In the genomic region with DNA sequence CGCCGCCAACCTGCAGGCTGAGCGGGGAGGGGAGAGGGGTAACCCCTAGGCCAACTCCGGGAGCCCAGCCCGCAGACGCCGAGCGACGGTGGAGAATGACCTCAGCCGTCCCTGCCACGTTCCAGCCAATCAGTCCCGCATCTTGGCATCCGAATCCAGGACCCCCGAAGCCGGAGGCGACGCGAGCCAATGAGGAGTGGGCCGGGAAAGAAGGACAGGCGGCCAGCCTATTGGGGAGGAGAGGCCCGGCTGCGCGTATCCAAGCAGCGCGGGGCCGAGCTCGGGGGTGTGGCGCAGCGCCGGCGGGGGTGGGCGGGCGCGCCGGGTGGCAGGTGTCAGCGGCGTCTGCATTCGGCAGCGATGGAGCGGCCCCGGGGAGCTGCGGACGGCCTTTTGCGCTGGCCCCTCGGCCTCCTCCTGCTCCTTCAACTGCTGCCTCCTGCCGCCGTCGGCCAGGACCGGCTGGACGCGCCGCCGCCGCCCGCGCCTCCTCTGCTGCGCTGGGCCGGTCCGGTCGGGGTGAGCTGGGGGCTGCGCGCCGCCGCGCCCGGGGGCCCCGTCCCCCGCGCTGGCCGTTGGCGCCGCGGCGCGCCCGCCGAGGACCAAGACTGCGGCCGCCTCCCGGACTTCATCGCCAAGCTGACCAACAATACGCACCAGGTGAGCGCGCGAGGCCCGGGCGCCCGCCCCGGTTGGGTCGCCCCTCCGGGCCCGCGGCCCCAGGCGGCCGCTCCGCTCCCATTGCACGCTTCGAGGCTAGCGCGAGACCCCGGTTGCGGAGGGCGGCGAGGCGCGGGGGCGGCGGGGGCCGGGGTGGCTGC, we compare ENCODE assay signal across 7 mouse cellular contexts. TPM values are rescaled to one million over a fixed set of nuclear protein-coding genes. Genes with fewer than 3 reads are reported as not detected.
DNase-seq lines count a peak whose midpoint lies in the region; ATAC-seq lines count a peak whose summit lies in the region.

A gene (plus strand): TSS at position 302 of the 821 bp plus-strand sequence.

- H3K4me1 ChIP-seq in embryonic facial prominence, embryonic 11.5 days (ENCODE audit: control insufficient read depth, insufficient read depth, low read length): peaks cover 11% of the 10 kb centered on the region
- peaks cover 32% of the 10 kb centered on the region for H3K4me1 ChIP-seq in limb, embryonic 11.5 days (ENCODE audit: control insufficient read depth, insufficient read depth, low read length)
- H3K4me1 ChIP-seq in midbrain, embryonic 13.5 days (replicated peaks): peaks cover 53% of the 10 kb centered on the region

- H3K36me3 ChIP-seq in embryonic facial prominence, embryonic 11.5 days (replicated peaks; ENCODE audit: control insufficient read depth, insufficient read depth, low read depth, low read length): no peaks in the 10 kb centered on the region
- H3K36me3 ChIP-seq in limb, embryonic 11.5 days (ENCODE audit: control insufficient read depth, insufficient read depth, low read length): no peaks in the 10 kb centered on the region
- peaks cover 10% of the 10 kb centered on the region; the same call in 1 of the 2 replicates for H3K36me3 ChIP-seq in midbrain, embryonic 13.5 days

- no peaks in the 10 kb centered on the region for H3K27me3 ChIP-seq in embryonic facial prominence, embryonic 11.5 days (ENCODE audit: control insufficient read depth, insufficient read depth, low read length)
- no peaks in the 10 kb centered on the region for H3K27me3 ChIP-seq in limb, embryonic 11.5 days (ENCODE audit: control insufficient read depth, insufficient read depth, low read length)
- no peaks in the 10 kb centered on the region for H3K27me3 ChIP-seq in midbrain, embryonic 13.5 days

- WGBS in embryonic facial prominence, embryonic 11.5 days: under 1% methylated on average over 99 of the region's 109 CpGs
- WGBS in limb, embryonic 11.5 days: under 1% methylated on average over 69 of the region's 109 CpGs
- under 1% methylated on average over 83 of the region's 109 CpGs for WGBS in midbrain, embryonic 13.5 days

- H3K4me3 ChIP-seq in embryonic facial prominence, embryonic 11.5 days (ENCODE audit: low read depth, low read length): peak within 1 kb of the TSS; percentile 85
- H3K4me3 ChIP-seq in limb, embryonic 11.5 days (ENCODE audit: low read depth, low read length): peak within 1 kb of the TSS; percentile 72
- H3K4me3 ChIP-seq in midbrain, embryonic 13.5 days (replicated peaks): peak within 1 kb of the TSS; percentile 98

- H3K9me3 ChIP-seq in embryonic facial prominence, embryonic 11.5 days (replicated peaks; ENCODE audit: control insufficient read depth, low read length): no peaks in the 10 kb centered on the region
- H3K9me3 ChIP-seq in limb, embryonic 11.5 days (ENCODE audit: control insufficient read depth, low read length): no peaks in the 10 kb centered on the region
- H3K9me3 ChIP-seq in midbrain, embryonic 13.5 days: no peaks in the 10 kb centered on the region

- peak; percentile 89 for DNase-seq in adrenal gland, postnatal 25 days
- DNase-seq in embryonic facial prominence, embryonic 11.5 days (ENCODE audit: low spot score): peak; percentile 98
- DNase-seq in heart, adult 11 months: peak; percentile 100
- DNase-seq in kidney, adult 11 months: peak; percentile 81
- peak; percentile 95 for DNase-seq in limb, embryonic 11.5 days (ENCODE audit: low spot score)
- DNase-seq in spleen, adult 18-20 months: peak; percentile 21 to 39

- H3K27ac ChIP-seq in embryonic facial prominence, embryonic 11.5 days (replicated peaks; ENCODE audit: low read depth, low read length): peak within 1 kb of the TSS; percentile 70
- peak within 1 kb of the TSS; percentile 57 for H3K27ac ChIP-seq in limb, embryonic 11.5 days (replicated peaks; ENCODE audit: low read depth, low read length)
- H3K27ac ChIP-seq in midbrain, embryonic 13.5 days: peak within 1 kb of the TSS; percentile 91

- peak within 1 kb of the TSS; percentile 80 for H3K9ac ChIP-seq in embryonic facial prominence, embryonic 11.5 days (replicated peaks; ENCODE audit: low read length)
- peak within 1 kb of the TSS; percentile 77 for H3K9ac ChIP-seq in limb, embryonic 11.5 days (ENCODE audit: low read length)
- H3K9ac ChIP-seq in midbrain, embryonic 13.5 days (replicated peaks): peak within 1 kb of the TSS; percentile 96

- peak; percentile 99 for ATAC-seq in embryonic facial prominence, embryonic 11.5 days (replicated peaks; ENCODE audit: insufficient number of reproducible peaks, low FRiP score, low TSS enrichment, low read depth)
- ATAC-seq in limb, embryonic 11.5 days (ENCODE audit: insufficient number of reproducible peaks, low FRiP score, low TSS enrichment, low read depth): peak; percentile 97
- peak; percentile 99 for ATAC-seq in midbrain, embryonic 13.5 days

- peak within 1 kb of the TSS; percentile 99 for H3K4me2 ChIP-seq in embryonic facial prominence, embryonic 11.5 days (ENCODE audit: low read depth, low read length)
- H3K4me2 ChIP-seq in limb, embryonic 11.5 days (ENCODE audit: low read depth, severe bottlenecking): peak within 1 kb of the TSS; percentile 96
- H3K4me2 ChIP-seq in midbrain, embryonic 13.5 days (replicated peaks): peak within 1 kb of the TSS; percentile 71

RNA-seq across cellular contexts. Expression of the gene that starts here (rescaled TPM):
- total RNA-seq in adrenal gland, postnatal 25 days (2021): 27.7 and 28.6 TPM in 2 replicates
- 13.8 and 16.0 TPM in 2 replicates for polyA plus RNA-seq in embryonic facial prominence, embryonic 11.5 days (2014; fragmentation: Nextera tagmentation; extraction: Ambion mirVana)
- polyA plus RNA-seq in limb, embryonic 11.5 days (2014; fragmentation: Nextera tagmentation; extraction: Ambion mirVana): 14.1 TPM in 2 replicates
- polyA plus RNA-seq in midbrain, embryonic 13.5 days (2015; fragmentation: Nextera tagmentation; extraction: Ambion mirVana): 14.9 and 18.3 TPM in 2 replicates

Comparison
In these comparisons a context has a peak if more than half of its experiments do, and no peak if none do; other contexts are left out.
1. Peak in every context shown above with its lines: DNase-seq, ATAC-seq, H3K4me3 ChIP-seq and H3K27ac ChIP-seq.
2. DNase-seq: peak in every context shown above with its lines; median percentile 100 in heart, adult 11 months; 98 in embryonic facial prominence, embryonic 11.5 days; 95 in limb, embryonic 11.5 days; 89 in adrenal gland, postnatal 25 days; 81 in kidney, adult 11 months; 30 in spleen, adult 18-20 months.